Mouse (Mus musculus) lung, embryonic 16.5 days (tissue): ENCODE measurements around the gene 4933409G03Rik. TPM values are rescaled to one million over a fixed set of nuclear protein-coding genes. Genes with fewer than 3 reads are reported as not detected.
"Not testable (repeated sequence)": the region's sequence is repeated elsewhere in the genome, so short reads cannot be mapped to it uniquely, and the experiment has no call there.

Experiments used
- ATAC-seq: fragments of 200-750 bp; cut with Nextera tagmentation; 2 replicates; pipeline ENCODE4 v1.8.0; 2017; ENCODE audit warnings: low read depth, mild to moderate bottlenecking, moderate library complexity
- H3K27ac ChIP-seq: fragments of 300-500 bp; sonication (generic); 2 replicates; pipeline ENCODE4 v1.5.1; 2014; ENCODE audit warnings: mild to moderate bottlenecking, control low read depth, low read length
- H3K27me3 ChIP-seq: fragments of 300-500 bp; sonication (generic); 2 replicates; pipeline ENCODE4 v1.6.1; 2014; ENCODE audit warnings: low read depth, low read length, mixed read lengths; ENCODE audit not compliant: control insufficient read depth, insufficient read depth
- H3K36me3 ChIP-seq: fragments of 300-500 bp; sonication (generic); 2 replicates; pipeline ENCODE4 v1.6.1; 2014; ENCODE audit warnings: low read length; ENCODE audit not compliant: control insufficient read depth, insufficient read depth
- H3K4me1 ChIP-seq: fragments of 300-500 bp; sonication (generic); replicated peaks from 2 replicates; pipeline ENCODE4 v1.6.1; 2014; ENCODE audit warnings: low read length, mixed read lengths; ENCODE audit not compliant: control insufficient read depth, insufficient read depth
- H3K4me2 ChIP-seq: fragments of 300-500 bp; sonication (generic); 2 replicates; pipeline ENCODE4 v1.6.1; 2014; ENCODE audit warnings: low read depth, low read length, control low read depth
- H3K4me3 ChIP-seq: fragments of 300-500 bp; sonication (generic); 2 replicates; pipeline ENCODE4 v1.5.1; 2014; ENCODE audit warnings: mild to moderate bottlenecking, low read length, control low read depth
- H3K9ac ChIP-seq: fragments of 300-500 bp; sonication (generic); 2 replicates; pipeline ENCODE4 v1.6.1; 2014; ENCODE audit warnings: low read length, control low read depth
- H3K9me3 ChIP-seq: fragments of 300-500 bp; sonication (generic); 2 replicates; pipeline ENCODE4 v1.6.1; 2016; ENCODE audit warnings: low read length; ENCODE audit not compliant: control insufficient read depth
- WGBS: fragments of 180-500 bp; shearing (Covaris S2); extraction: QIAGEN DNeasy Blood & Tissue Kit; methylation state at CpG from one replicate; pipeline ENCODE4 v1.1.7; 2014; 5-methylcytosine and 5-hydroxymethylcytosine counted together
- polyA plus RNA-seq: library from polyadenylated mRNA; unstranded; fragments of >200 nt; fragmentation: Nextera tagmentation; extraction: Ambion mirVana; gene quantifications from 2 replicates; pipeline ENCODE4 v1.2.1, GENCODE M21; 2015

4933409G03Rik gene
- polyA plus RNA-seq = not detected in 2 replicates

DNA sequence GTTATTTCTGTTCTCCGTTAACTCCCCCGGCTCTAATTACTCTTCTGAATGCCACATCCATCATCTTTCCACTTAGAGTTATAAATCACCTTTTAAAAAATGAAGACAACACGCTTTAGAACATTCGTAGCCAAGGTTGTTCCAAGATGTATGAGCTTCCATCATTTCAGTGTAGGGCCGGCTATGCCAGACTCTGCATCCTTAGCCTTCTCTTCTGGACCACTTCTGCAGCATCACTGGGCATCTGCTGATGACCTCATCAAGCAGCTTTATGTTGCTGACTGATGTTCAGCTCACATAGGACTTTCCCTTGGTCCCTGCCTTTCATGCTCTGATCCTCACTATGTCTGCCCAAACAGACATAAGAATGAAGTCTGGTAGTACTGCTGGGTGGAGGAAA lies at the start of gene 4933409G03Rik:
Gene 4933409G03Rik (plus strand): TSS at position 301 of the 400 bp plus-strand sequence.
- no peaks in the 10 kb centered on the region for H3K4me1 ChIP-seq
- WGBS = 72% methylated on average over 5 of the region's 5 CpGs
- ATAC-seq = no peak

DNA sequence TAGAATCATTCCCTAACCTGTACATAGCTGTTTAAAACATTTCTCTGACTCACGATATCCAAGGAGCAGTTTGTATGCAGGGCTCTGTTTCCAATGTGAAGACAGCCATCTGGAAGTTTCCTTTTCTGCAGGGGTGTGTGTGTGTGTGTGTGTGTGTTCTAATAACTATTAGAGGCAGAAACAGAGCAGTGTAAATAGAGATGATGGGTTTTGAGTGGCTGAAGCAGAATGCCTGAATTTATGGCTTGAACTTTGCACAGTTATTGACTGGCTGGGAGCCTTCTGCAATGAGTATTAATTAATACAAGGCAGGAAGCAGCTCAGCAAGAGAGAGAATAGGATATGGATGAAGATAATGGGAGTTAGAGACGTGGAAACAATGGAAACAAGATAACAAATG lies 38.0 kb upstream of the 4933409G03Rik start:
- no peak for ATAC-seq
- H3K9me3 ChIP-seq = no peaks in the 10 kb centered on the region
- no peak overlapping the region for H3K4me3 ChIP-seq
- H3K9ac ChIP-seq = no peak overlapping the region
- no peak overlapping the region for H3K4me2 ChIP-seq
- H3K27ac ChIP-seq = no peak overlapping the region
- H3K36me3 ChIP-seq = no peaks in the 10 kb centered on the region
- H3K27me3 ChIP-seq = no peaks in the 10 kb centered on the region
- WGBS = 45% methylated on average over 2 of the region's 2 CpGs
- H3K4me1 ChIP-seq = no peaks in the 10 kb centered on the region

More for the DNA sequence above, at the start of gene 4933409G03Rik:
- H3K9ac ChIP-seq = no peak within 1 kb of the TSS
- no peak within 1 kb of the TSS for H3K4me2 ChIP-seq
- no peak within 1 kb of the TSS for H3K4me3 ChIP-seq
- H3K27me3 ChIP-seq = no peaks in the 10 kb centered on the region
- no peak within 1 kb of the TSS for H3K27ac ChIP-seq
- H3K9me3 ChIP-seq = no peaks in the 10 kb centered on the region
- H3K36me3 ChIP-seq = no peaks in the 10 kb centered on the region

DNA sequence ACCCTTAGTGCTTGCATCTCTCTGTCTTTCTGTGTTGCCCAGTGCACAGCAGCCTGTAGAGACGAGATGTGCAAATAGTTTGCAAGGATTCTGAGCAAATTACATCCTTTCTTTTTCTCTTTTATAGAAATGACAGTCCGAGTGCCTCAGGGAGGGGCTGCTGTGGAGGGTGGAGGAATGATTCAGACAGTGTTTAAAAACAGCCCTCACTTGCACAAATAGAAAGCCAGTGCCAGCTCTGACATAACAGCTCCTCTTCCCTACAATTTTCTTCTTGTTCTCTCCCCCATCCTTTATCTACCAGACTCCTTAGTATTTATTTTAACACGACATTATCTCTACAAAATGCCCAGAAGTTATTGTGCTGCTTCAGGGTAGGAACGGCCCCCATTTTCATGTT lies 21.4 kb upstream of the 4933409G03Rik start:
- no peak overlapping the region for H3K4me3 ChIP-seq
- WGBS = 33% methylated on average over 4 of the region's 4 CpGs
- no peaks in the 10 kb centered on the region for H3K4me1 ChIP-seq
- no peaks in the 10 kb centered on the region for H3K27me3 ChIP-seq
- ATAC-seq = no peak
- H3K36me3 ChIP-seq = no peaks in the 10 kb centered on the region
- H3K9me3 ChIP-seq = no peaks in the 10 kb centered on the region
- no peak overlapping the region for H3K27ac ChIP-seq
- H3K4me2 ChIP-seq = no peak overlapping the region
- no peak overlapping the region for H3K9ac ChIP-seq

DNA sequence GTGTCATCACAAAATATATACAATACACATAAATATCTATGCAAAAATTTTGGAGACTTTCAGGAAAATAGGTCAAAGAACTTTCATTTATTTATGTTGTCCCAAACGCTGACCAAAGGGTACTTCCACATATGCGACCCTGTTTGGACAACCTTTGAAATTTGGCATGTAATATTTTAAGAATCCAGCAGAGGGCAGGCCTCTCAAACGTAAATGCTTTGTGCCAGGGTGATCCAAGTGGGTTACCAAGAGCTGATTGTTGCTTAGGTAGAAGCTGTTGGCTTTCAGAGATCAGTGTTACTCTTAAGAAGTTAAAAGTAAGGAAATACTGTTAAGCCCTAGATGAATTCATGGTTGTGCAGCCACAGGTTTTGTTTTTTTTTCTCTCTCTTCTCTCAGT lies 18.9 kb upstream of the 4933409G03Rik start:
- ATAC-seq = no peak
- H3K36me3 ChIP-seq = no peaks in the 10 kb centered on the region
- H3K4me2 ChIP-seq = no peak overlapping the region
- no peaks in the 10 kb centered on the region for H3K9me3 ChIP-seq
- no peak overlapping the region for H3K9ac ChIP-seq
- H3K27me3 ChIP-seq = no peaks in the 10 kb centered on the region
- WGBS = 5% methylated on average over 3 of the region's 3 CpGs
- H3K4me3 ChIP-seq = no peak overlapping the region
- no peaks in the 10 kb centered on the region for H3K4me1 ChIP-seq
- no peak overlapping the region for H3K27ac ChIP-seq

DNA sequence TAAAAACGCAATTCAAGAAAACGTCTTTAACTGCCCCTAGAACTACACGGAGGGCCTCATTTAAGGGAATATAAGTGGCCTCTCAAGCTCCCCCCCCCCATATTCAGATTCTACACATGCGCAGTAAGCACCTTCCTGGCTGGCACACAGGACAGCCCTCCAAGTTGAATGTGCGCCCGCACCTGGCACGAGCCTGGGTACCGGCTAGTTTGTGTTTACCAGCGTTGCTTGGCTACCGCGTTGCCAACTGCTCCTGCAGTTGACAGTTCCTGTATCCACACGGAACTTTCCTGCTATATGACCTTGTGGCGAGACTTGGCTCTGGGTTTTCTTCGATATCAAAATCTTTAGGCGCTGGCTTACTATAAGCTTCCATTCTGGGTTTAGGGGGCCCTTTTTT lies 13.9 kb upstream of the 4933409G03Rik start:
- WGBS = 80% methylated on average over 15 of the region's 15 CpGs
- H3K27me3 ChIP-seq = no peaks in the 10 kb centered on the region
- ATAC-seq = no peak
- no peaks in the 10 kb centered on the region for H3K36me3 ChIP-seq
- no peaks in the 10 kb centered on the region for H3K4me1 ChIP-seq
- H3K27ac ChIP-seq = no peak overlapping the region
- H3K4me2 ChIP-seq = no peak overlapping the region
- H3K4me3 ChIP-seq = no peak overlapping the region
- no peaks in the 10 kb centered on the region for H3K9me3 ChIP-seq
- H3K9ac ChIP-seq = no peak overlapping the region

DNA sequence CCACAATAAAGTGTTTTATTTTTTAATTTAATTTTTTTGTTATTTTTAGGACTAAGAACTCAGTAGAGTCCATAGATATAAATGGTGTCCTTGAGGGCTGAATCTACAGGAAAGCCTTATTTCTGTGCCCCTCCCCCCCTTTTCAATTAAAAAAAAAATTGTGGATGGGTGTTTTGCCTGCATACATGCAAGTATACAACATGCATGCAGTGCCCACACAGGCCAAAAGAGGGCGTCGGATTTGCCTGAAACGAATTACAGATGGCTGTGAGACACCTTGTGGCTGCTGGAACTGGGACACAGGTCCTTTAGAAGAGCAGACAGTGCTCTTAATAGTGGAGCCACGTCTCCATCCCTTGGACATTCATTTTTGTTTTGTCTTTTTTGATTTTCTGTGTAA lies 9.9 kb upstream of the 4933409G03Rik start:
- Histone ChIP-seq H3K9me3 (no peaks in the 10 kb centered on the region), H3K27ac (no peak overlapping the region), H3K9ac (no peak overlapping the region), H3K36me3 (no peaks in the 10 kb centered on the region), H3K4me2 (no peak overlapping the region), H3K4me3 (no peak overlapping the region), H3K4me1 (no peaks in the 10 kb centered on the region), H3K27me3 (no peaks in the 10 kb centered on the region)
- ATAC-seq = no peak
- WGBS = 26% methylated on average over 4 of the region's 4 CpGs

DNA sequence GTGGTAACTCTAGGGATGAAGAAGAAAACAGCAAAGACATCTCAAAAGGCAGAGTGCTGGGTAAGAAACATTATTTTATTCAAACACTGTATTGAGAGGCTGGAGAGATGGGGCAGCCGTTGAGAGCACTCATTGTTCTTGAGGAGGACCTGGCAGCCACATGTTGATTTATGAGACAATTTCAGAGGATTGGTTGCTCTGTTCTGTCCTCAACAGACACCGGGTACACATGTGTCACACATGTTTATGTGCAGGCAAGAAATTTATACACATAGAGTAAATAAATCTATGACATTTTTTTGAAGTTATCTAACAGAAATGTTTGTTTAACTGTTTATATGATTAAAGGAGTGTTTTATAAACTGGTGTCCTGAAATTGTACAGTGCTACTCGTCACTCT lies 10.6 kb downstream of the 4933409G03Rik start:
- Histone ChIP-seq H3K27ac (no peak overlapping the region), H3K4me3 (no peak overlapping the region)
- 15% methylated on average over 3 of the region's 3 CpGs for WGBS

DNA sequence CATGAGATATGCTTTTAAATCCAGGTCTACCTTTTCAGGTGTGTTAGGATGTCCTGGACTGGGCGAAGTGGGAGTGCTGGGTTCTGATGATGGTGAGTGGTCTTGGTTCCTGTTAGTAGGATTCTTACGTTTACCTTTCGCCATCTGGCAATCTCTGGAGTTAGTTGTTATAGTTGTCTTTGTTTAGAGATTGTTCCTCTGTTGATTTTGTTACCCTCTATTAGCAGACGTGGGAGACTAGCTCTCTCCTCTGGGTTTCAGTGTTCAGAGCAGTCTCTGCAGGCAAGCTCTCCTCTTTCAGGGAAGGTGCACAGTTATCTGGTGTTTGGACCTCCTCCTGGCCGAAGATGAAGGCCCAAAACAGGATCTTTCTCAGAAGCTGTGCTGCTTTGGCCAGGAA lies 74.0 kb downstream of the 4933409G03Rik start, which contains the start of gene 4932414N04Rik:
Gene 4932414N04Rik (plus strand): TSS at position 301 of the 400 bp plus-strand sequence.
- not testable (repeated sequence) for H3K4me2 ChIP-seq, H3K36me3 ChIP-seq, H3K27ac ChIP-seq, ATAC-seq, H3K4me1 ChIP-seq, H3K27me3 ChIP-seq, H3K4me3 ChIP-seq, H3K9me3 ChIP-seq, H3K9ac ChIP-seq
- WGBS = 45% methylated on average over 1 of the region's 5 CpGs

More for the DNA sequence above, 10.6 kb downstream of the 4933409G03Rik start:
- Histone ChIP-seq H3K4me1 (no peaks in the 10 kb centered on the region), H3K4me2 (no peak overlapping the region), H3K9ac (no peak overlapping the region), H3K36me3 (no peaks in the 10 kb centered on the region), H3K9me3 (no peaks in the 10 kb centered on the region), H3K27me3 (no peaks in the 10 kb centered on the region)
- peak; percentile 64 for ATAC-seq
